In genomic region chr3:51661880-51662550, GRCm38 (mm10) we compare ENCODE assay signal across 12 mouse cellular contexts. TPM values are rescaled to one million over a fixed set of nuclear protein-coding genes. Genes with fewer than 3 reads are reported as not detected.
DNase-seq lines count a peak whose midpoint lies in the region; ATAC-seq and TF ChIP-seq lines count a peak whose summit lies in the region.
"Had no signal": no experiment of that assay in that cellular context is flagged by ENCODE, and none has a peak within 500 bp of the region (broad histone marks: within the 10 kb centered on the region; RNA-seq: fewer than 3 reads in every experiment).

No protein-coding gene starts in this region.

- H3K9me3 ChIP-seq in heart, postnatal 0 days (replicated peaks; ENCODE audit: control insufficient read depth, low read length) = no peaks in the 10 kb centered on the region
- no peaks in the 10 kb centered on the region for H3K9me3 ChIP-seq in G1E (replicated peaks)
- no peaks in the 10 kb centered on the region for H3K9me3 ChIP-seq in limb, embryonic 10.5 days (replicated peaks)
- no peaks in the 10 kb centered on the region for H3K9me3 ChIP-seq in stomach, postnatal 0 days (ENCODE audit: control insufficient read depth, low read length)

- 60% methylated on average over 11 of the region's 11 CpGs for WGBS in heart, postnatal 0 days
- 85% methylated on average over 11 of the region's 11 CpGs for WGBS in limb, embryonic 10.5 days
- WGBS in stomach, postnatal 0 days = 48% methylated on average over 11 of the region's 11 CpGs

- no peaks in the 10 kb centered on the region for H3K36me3 ChIP-seq in heart, postnatal 0 days (replicated peaks; ENCODE audit: control insufficient read depth, insufficient read depth, low read length)
- H3K36me3 ChIP-seq in G1E (replicated peaks) = no peaks in the 10 kb centered on the region
- no peaks in the 10 kb centered on the region for H3K36me3 ChIP-seq in limb, embryonic 10.5 days
- H3K36me3 ChIP-seq in stomach, postnatal 0 days (ENCODE audit: control insufficient read depth, insufficient read depth, low read length) = no peaks in the 10 kb centered on the region

- H3K4me2 ChIP-seq in heart, postnatal 0 days (ENCODE audit: low read depth, low read length) = peak overlapping the region; percentile 23; the same call in 1 of the 2 replicates
- peak overlapping the region; percentile 38 for H3K4me2 ChIP-seq in stomach, postnatal 0 days (replicated peaks; ENCODE audit: low read depth)
- H3K4me2 ChIP-seq: heart, embryonic 11.5 days had no signal

- TF ChIP-seq CTCF in heart, postnatal 0 days (IDR thresholded peaks at IDR 0.05; ENCODE audit: low read depth) = no peak
- no peak for TF ChIP-seq CTCF in G1E (IDR thresholded peaks at IDR 0.05; ENCODE audit: low read depth, low read length)
- no peak for TF ChIP-seq CTCF in stomach, postnatal 0 days (IDR thresholded peaks at IDR 0.05; ENCODE audit: low read depth)

- peak overlapping the region; percentile 61; the same call in 1 of the 2 replicates for H3K27ac ChIP-seq in heart, postnatal 0 days (ENCODE audit: low read depth)
- 0 out of 2 replicates have a peak overlapping the region, but pooled peaks have one; percentile 53 for H3K27ac ChIP-seq in limb, embryonic 10.5 days
- H3K27ac ChIP-seq in stomach, postnatal 0 days (replicated peaks) = peak overlapping the region; percentile 72

- ATAC-seq in heart, postnatal 0 days (ENCODE audit: insufficient read depth, low read depth) = no peak
- no peak for ATAC-seq in G1E (ENCODE audit: extremely low read depth, insufficient number of reproducible peaks, low FRiP score, poor library complexity, severe bottlenecking)
- no peak for ATAC-seq in stomach, postnatal 0 days (ENCODE audit: low FRiP score, low TSS enrichment)
- ATAC-seq in granulocyte monocyte progenitor cell, adult 5-6 weeks (replicated peaks; ENCODE audit: poor library complexity, severe bottlenecking) = no peak
- no peak for ATAC-seq in cerebellum, adult (ENCODE audit: insufficient number of reproducible peaks, low FRiP score, low TSS enrichment)

- no peak for TF ChIP-seq EP300 in heart, postnatal 0 days (IDR thresholded peaks at IDR 0.05; ENCODE audit: low read depth)
- no peak for TF ChIP-seq EP300 in stomach, postnatal 0 days (optimal IDR thresholded peaks at IDR 0.05)

- H3K27me3 ChIP-seq in heart, postnatal 0 days (ENCODE audit: control insufficient read depth, insufficient read depth, low read length) = no peaks in the 10 kb centered on the region
- no peaks in the 10 kb centered on the region for H3K27me3 ChIP-seq in G1E (ENCODE audit: insufficient read depth, low read length)
- H3K27me3 ChIP-seq in limb, embryonic 10.5 days (ENCODE audit: low read depth, poor library complexity, severe bottlenecking) = no peaks in the 10 kb centered on the region
- no peaks in the 10 kb centered on the region for H3K27me3 ChIP-seq in stomach, postnatal 0 days (ENCODE audit: control insufficient read depth, insufficient read depth, low read length)

- no peak overlapping the region for H3K9ac ChIP-seq in heart, postnatal 0 days (replicated peaks; ENCODE audit: low read depth, low read length)
- peak overlapping the region; percentile 47; the same call in 1 of the 2 replicates for H3K9ac ChIP-seq in stomach, postnatal 0 days (ENCODE audit: low read length)

- DNase-seq in heart, postnatal 0 days (ENCODE audit: low spot score) = no peak
- no peak for DNase-seq in heart, adult 9 months (ENCODE audit: low spot score in 2 of 2)
- DNase-seq in G1E (ENCODE audit: low spot score) = no peak
- DNase-seq in limb, embryonic 10.5 days (ENCODE audit: low spot score) = no peak
- DNase-seq in stomach, postnatal 0 days (ENCODE audit: low spot score) = no peak
- DNase-seq in urinary bladder, postnatal 36 days (ENCODE audit: low spot score in 2 of 2) = no peak
- DNase-seq: adrenal gland, postnatal 25 days; cerebellum, postnatal 10 days; kidney, postnatal 25 days had no signal

- H3K4me1 ChIP-seq in heart, postnatal 0 days (ENCODE audit: control insufficient read depth, insufficient read depth) = peaks cover 26% of the 10 kb centered on the region
- peaks cover 64% of the 10 kb centered on the region for H3K4me1 ChIP-seq in G1E (ENCODE audit: insufficient read depth, low read depth, low read length)
- H3K4me1 ChIP-seq in limb, embryonic 10.5 days = peaks cover 10% of the 10 kb centered on the region; the same call in 1 of the 2 replicates
- H3K4me1 ChIP-seq in stomach, postnatal 0 days (replicated peaks; ENCODE audit: control insufficient read depth, insufficient read depth) = no peaks in the 10 kb centered on the region; the same call in 1 of the 2 replicates

- H3K4me3 ChIP-seq in heart, postnatal 0 days (ENCODE audit: low read depth, low read length) = peak overlapping the region; percentile 10; the same call in 1 of the 2 replicates
- peak overlapping the region; percentile 33; the same call in 1 of the 2 replicates for H3K4me3 ChIP-seq in G1E (ENCODE audit: low read depth, low read length)
- H3K4me3 ChIP-seq in limb, embryonic 10.5 days = no peak overlapping the region
- peak overlapping the region; percentile 18 for H3K4me3 ChIP-seq in stomach, postnatal 0 days (ENCODE audit: low read depth, low read length)

RNA-seq across cellular contexts. Expression of gene Mgst2, which starts 1.9 kb away (rescaled TPM):
- 3.2 and 16.5 TPM in 2 replicates for total RNA-seq in heart, postnatal 0 days (2014; rRNA removed; ENCODE audit: low replicate concordance)
- 8.7 and 9.4 TPM in 2 replicates for polyA plus RNA-seq in heart, postnatal 0 days (2015; fragmentation: Nextera tagmentation; extraction: Ambion mirVana)
- total RNA-seq in G1E (2014; fragmentation: Nextera tagmentation) = 2.4 and 6.3 TPM in 2 replicates
- 0.11 and 0.99 TPM in 2 replicates for total RNA-seq in G1E (2017)
- polyA plus RNA-seq in G1E (2012) = 0.28 and 0.32 TPM in 2 replicates
- polyA plus RNA-seq in limb, embryonic 10.5 days (2016; fragmentation: Nextera tagmentation; extraction: Ambion mirVana) = 0.35 and 0.43 TPM in 2 replicates
- polyA plus RNA-seq in stomach, postnatal 0 days (2015; fragmentation: Nextera tagmentation; extraction: Ambion mirVana) = 264 and 268 TPM in 2 replicates
- total RNA-seq in granulocyte monocyte progenitor cell, adult 5-6 weeks (2014; fragmentation: Nextera tagmentation) = 119 and 127 TPM in 2 replicates
- total RNA-seq in granulocyte monocyte progenitor cell, adult 5-6 weeks (2017) = 38.6 and 72.3 TPM in 2 replicates

Comparison
In these comparisons a context has a peak if more than half of its experiments do, and no peak if none do; other contexts are left out.
1. RNA of gene Mgst2, which starts 1.9 kb away (polyA plus RNA-seq): 264 to 268 TPM in stomach, postnatal 0 days; 8.7 to 9.4 TPM in heart, postnatal 0 days, 0.35 to 0.43 TPM in limb, embryonic 10.5 days and 0.28 to 0.32 TPM in G1E; every median in the first group is over 10 times any median in the second.
2. Peak in every context shown above with its lines, with median percentiles within 50 percentile points of each other: H3K27ac ChIP-seq.